In genomic region chr1:51289620-51290445, GRCm38 (mm10) we compare ENCODE assay signal across 8 mouse cellular contexts. TPM values are rescaled to one million over a fixed set of nuclear protein-coding genes. Genes with fewer than 3 reads are reported as not detected.
DNase-seq lines count a peak whose midpoint lies in the region; ATAC-seq and TF ChIP-seq lines count a peak whose summit lies in the region.

No protein-coding gene starts in this region.

- no peak for ATAC-seq in embryonic facial prominence, embryonic 13.5 days (ENCODE audit: insufficient number of reproducible peaks, insufficient read depth, low FRiP score, low TSS enrichment, low read depth)
- peak; percentile 36; the same call in 1 of the 2 replicates for ATAC-seq in hindbrain, postnatal 0 days
- ATAC-seq in liver, embryonic 15.5 days (ENCODE audit: insufficient read depth): no peak

- TF ChIP-seq POLR2A in testis, adult 2 months (IDR thresholded peaks at IDR 0.05; ENCODE audit: control insufficient read depth, low read depth, low read length): no peak

- H3K4me1 ChIP-seq in embryonic facial prominence, embryonic 13.5 days: peaks cover 25% of the 10 kb centered on the region
- H3K4me1 ChIP-seq in hindbrain, postnatal 0 days (ENCODE audit: insufficient read depth, low read length): no peaks in the 10 kb centered on the region; the same call in 1 of the 2 replicates
- no peaks in the 10 kb centered on the region for H3K4me1 ChIP-seq in liver, embryonic 15.5 days (replicated peaks)
- peaks cover 6% of the 10 kb centered on the region for H3K4me1 ChIP-seq in testis, adult 2 months (ENCODE audit: control insufficient read depth, insufficient read depth, low read length)

- no peak for DNase-seq in layer of hippocampus, adult 2 months (ENCODE audit: low spot score in 2 of 2)
- no peak for DNase-seq in layer of hippocampus, adult 18-20 months (ENCODE audit: low spot score in 2 of 2)
- DNase-seq in hindbrain, postnatal 0 days (ENCODE audit: low spot score): peak; percentile 16
- DNase-seq in spleen, postnatal 36 days (ENCODE audit: low spot score in 2 of 2): no peak
- no peak for DNase-seq in layer of hippocampus, adult 8-10 months (ENCODE audit: low spot score in 2 of 2)

- peak overlapping the region; percentile 38 for H3K4me3 ChIP-seq in layer of hippocampus, adult 2 months
- peak overlapping the region; percentile 29; the same call in 1 of the 2 replicates for H3K4me3 ChIP-seq in embryonic facial prominence, embryonic 13.5 days
- peak overlapping the region; percentile 8; the same call in 1 of the 2 replicates for H3K4me3 ChIP-seq in hindbrain, postnatal 0 days (ENCODE audit: low read length)
- peak overlapping the region; percentile 34 for H3K4me3 ChIP-seq in liver, embryonic 15.5 days (replicated peaks)
- H3K4me3 ChIP-seq in testis, adult 2 months (ENCODE audit: control insufficient read depth, low read depth, low read length): peak overlapping the region; percentile 64

- peak overlapping the region; percentile 50 for H3K4me2 ChIP-seq in embryonic facial prominence, embryonic 13.5 days
- H3K4me2 ChIP-seq in hindbrain, postnatal 0 days (ENCODE audit: low read depth, low read length): peak overlapping the region; percentile 34
- H3K4me2 ChIP-seq in liver, embryonic 15.5 days: peak overlapping the region; percentile 43

- H3K9ac ChIP-seq in embryonic facial prominence, embryonic 13.5 days: no peak overlapping the region; the same call in 1 of the 2 replicates
- H3K9ac ChIP-seq in hindbrain, postnatal 0 days (replicated peaks; ENCODE audit: low read length): peak overlapping the region; percentile 33; the same call in 1 of the 2 replicates
- H3K9ac ChIP-seq in liver, embryonic 15.5 days: no peak overlapping the region

- H3K9me3 ChIP-seq in embryonic facial prominence, embryonic 13.5 days: no peaks in the 10 kb centered on the region; the same call in 1 of the 2 replicates
- no peaks in the 10 kb centered on the region for H3K9me3 ChIP-seq in hindbrain, postnatal 0 days (ENCODE audit: low read length)
- no peaks in the 10 kb centered on the region for H3K9me3 ChIP-seq in liver, embryonic 15.5 days (replicated peaks)

- H3K27me3 ChIP-seq in embryonic facial prominence, embryonic 13.5 days: no peaks in the 10 kb centered on the region
- no peaks in the 10 kb centered on the region for H3K27me3 ChIP-seq in hindbrain, postnatal 0 days (ENCODE audit: insufficient read depth, low read length)
- no peaks in the 10 kb centered on the region for H3K27me3 ChIP-seq in liver, embryonic 15.5 days
- H3K27me3 ChIP-seq in testis, adult 2 months (ENCODE audit: control insufficient read depth, insufficient read depth, low read length): no peaks in the 10 kb centered on the region

- H3K36me3 ChIP-seq in embryonic facial prominence, embryonic 13.5 days: no peaks in the 10 kb centered on the region
- no peaks in the 10 kb centered on the region for H3K36me3 ChIP-seq in hindbrain, postnatal 0 days (ENCODE audit: insufficient read depth, low read length)
- no peaks in the 10 kb centered on the region for H3K36me3 ChIP-seq in liver, embryonic 15.5 days (replicated peaks)
- no peaks in the 10 kb centered on the region for H3K36me3 ChIP-seq in testis, adult 2 months (ENCODE audit: control insufficient read depth, insufficient read depth, low read length)

- H3K27ac ChIP-seq in layer of hippocampus, adult 2 months: peak overlapping the region; percentile 72
- H3K27ac ChIP-seq in embryonic facial prominence, embryonic 13.5 days: peak overlapping the region; percentile 84
- peak overlapping the region; percentile 66 for H3K27ac ChIP-seq in hindbrain, postnatal 0 days
- H3K27ac ChIP-seq in liver, embryonic 15.5 days (replicated peaks): peak overlapping the region; percentile 65
- peak overlapping the region; percentile 69; the same call in 1 of the 2 replicates for H3K27ac ChIP-seq in testis, adult 2 months (ENCODE audit: control insufficient read depth, insufficient read depth, low read depth, low read length)

- TF ChIP-seq CTCF in layer of hippocampus, adult 2 months (conservative IDR thresholded peaks at IDR 0.05): no peak
- TF ChIP-seq CTCF in hindbrain, postnatal 0 days (IDR thresholded peaks at IDR 0.05; ENCODE audit: low read depth): no peak
- TF ChIP-seq CTCF in testis, adult 2 months (IDR thresholded peaks at IDR 0.05; ENCODE audit: control insufficient read depth, insufficient read depth, insufficient replicate concordance, low read depth, low read length): no peak

- 88% methylated on average over 17 of the region's 17 CpGs for WGBS in embryonic facial prominence, embryonic 13.5 days
- WGBS in hindbrain, postnatal 0 days: 75% methylated on average over 17 of the region's 17 CpGs
- 70% methylated on average over 17 of the region's 17 CpGs for WGBS in liver, embryonic 15.5 days (ENCODE audit: insufficient replicate concordance)

RNA-seq across cellular contexts. Expression of gene Cavin2, which starts 0.9 kb away (rescaled TPM):
- 1 to 10 TPM; 6.8 to 7.7 TPM for total RNA-seq in layer of hippocampus, adult 2 months (2021)
- total RNA-seq in layer of hippocampus, adult 18-20 months (2021): 1 to 10 TPM; 7.4 TPM
- 13.8 and 15.0 TPM in 2 replicates for polyA plus RNA-seq in embryonic facial prominence, embryonic 13.5 days (2015; fragmentation: Nextera tagmentation; extraction: Ambion mirVana)
- total RNA-seq in hindbrain, postnatal 0 days (2014; rRNA removed): 8.5 and 8.6 TPM in 2 replicates
- 9.5 and 10.6 TPM in 2 replicates for polyA plus RNA-seq in hindbrain, postnatal 0 days (2015; fragmentation: Nextera tagmentation; extraction: Ambion mirVana)
- 22.8 and 23.2 TPM in 2 replicates for polyA plus RNA-seq in liver, embryonic 15.5 days (2015; fragmentation: Nextera tagmentation; extraction: Ambion mirVana)
- polyA plus RNA-seq in testis, adult 2 months (2012; rRNA removed): 1.2 and 2.0 TPM in 2 replicates
- total RNA-seq in layer of hippocampus, adult 8-10 months (2022): 1 to 10 TPM; 6.7 to 9.4 (median 8.4) TPM

Comparison
In these comparisons a context has a peak if more than half of its experiments do, and no peak if none do; other contexts are left out.
1. H3K4me3 ChIP-seq: peak in every context shown above with its lines; median percentile 64 in testis, adult 2 months; 38 in layer of hippocampus, adult 2 months; 34 in liver, embryonic 15.5 days; 29 in embryonic facial prominence, embryonic 13.5 days; 8 in hindbrain, postnatal 0 days.